Mouse (Mus musculus): ENCODE measurements around the gene Tnks2. TPM values are rescaled to one million over a fixed set of nuclear protein-coding genes. Genes with fewer than 3 reads are reported as not detected.

Tnks2 gene
- 41.4 and 46.2 TPM in 2 replicates for polyA plus RNA-seq (2015; fragmentation: Nextera tagmentation; extraction: Ambion mirVana)

DNA sequence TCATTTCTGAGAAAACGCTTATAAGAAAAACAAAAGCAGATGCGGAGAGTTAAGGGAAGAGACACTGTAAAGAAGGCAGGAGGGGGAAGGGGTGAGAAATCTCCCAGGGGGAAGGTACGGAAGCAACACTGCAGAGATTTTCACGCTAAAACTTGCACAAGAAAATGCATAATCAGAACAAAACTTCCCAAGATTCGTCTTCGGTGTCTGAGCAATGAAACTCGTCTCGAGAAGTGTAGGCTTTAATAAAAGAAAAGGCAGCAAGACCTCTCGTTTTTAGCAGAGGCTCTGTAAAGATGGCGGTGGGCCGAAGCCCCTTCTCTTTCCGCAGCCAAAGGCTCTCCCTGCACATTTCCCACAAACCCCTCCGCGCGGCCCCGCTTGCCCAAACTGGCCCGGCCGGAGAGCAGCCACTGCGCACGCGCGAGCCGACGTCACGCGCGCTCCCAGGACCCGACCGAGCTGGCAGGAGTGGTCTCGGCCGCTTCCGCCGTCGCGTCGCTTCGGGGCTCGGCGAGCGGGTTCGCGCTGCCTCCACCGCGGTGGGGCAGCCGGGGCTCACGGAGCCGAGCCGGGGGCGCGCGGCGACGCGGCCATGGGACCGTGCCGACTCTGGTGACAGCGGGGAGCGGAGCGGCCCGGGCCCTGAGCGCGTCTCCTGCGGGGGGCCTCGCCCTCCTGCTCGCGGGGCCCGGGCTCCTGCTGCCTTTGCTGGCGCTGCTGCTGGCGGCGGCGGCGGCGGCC lies at the start of gene Tnks2:
Tnks2 (plus strand) TSS at position 445 of the 744 bp plus-strand sequence.
- H3K4me3 ChIP-seq (replicated peaks): peak within 1 kb of the TSS; percentile 70
- no peaks in the 10 kb centered on the region for H3K27me3 ChIP-seq (replicated peaks)
- H3K36me3 ChIP-seq: 0 out of 2 replicates have a peak, but pooled peaks cover 5% of the 10 kb centered on the region
- peak; percentile 95 for ATAC-seq (ENCODE audit: insufficient read depth, low FRiP score, low read depth)
- peak within 1 kb of the TSS; percentile 94 for H3K27ac ChIP-seq
- under 1% methylated on average over 71 of the region's 73 CpGs for WGBS
- no peaks in the 10 kb centered on the region for H3K9me3 ChIP-seq
- H3K4me2 ChIP-seq: peak within 1 kb of the TSS; percentile 56
- H3K9ac ChIP-seq: peak within 1 kb of the TSS; percentile 97
- peaks cover 9% of the 10 kb centered on the region; the same call in 1 of the 2 replicates for H3K4me1 ChIP-seq

DNA sequence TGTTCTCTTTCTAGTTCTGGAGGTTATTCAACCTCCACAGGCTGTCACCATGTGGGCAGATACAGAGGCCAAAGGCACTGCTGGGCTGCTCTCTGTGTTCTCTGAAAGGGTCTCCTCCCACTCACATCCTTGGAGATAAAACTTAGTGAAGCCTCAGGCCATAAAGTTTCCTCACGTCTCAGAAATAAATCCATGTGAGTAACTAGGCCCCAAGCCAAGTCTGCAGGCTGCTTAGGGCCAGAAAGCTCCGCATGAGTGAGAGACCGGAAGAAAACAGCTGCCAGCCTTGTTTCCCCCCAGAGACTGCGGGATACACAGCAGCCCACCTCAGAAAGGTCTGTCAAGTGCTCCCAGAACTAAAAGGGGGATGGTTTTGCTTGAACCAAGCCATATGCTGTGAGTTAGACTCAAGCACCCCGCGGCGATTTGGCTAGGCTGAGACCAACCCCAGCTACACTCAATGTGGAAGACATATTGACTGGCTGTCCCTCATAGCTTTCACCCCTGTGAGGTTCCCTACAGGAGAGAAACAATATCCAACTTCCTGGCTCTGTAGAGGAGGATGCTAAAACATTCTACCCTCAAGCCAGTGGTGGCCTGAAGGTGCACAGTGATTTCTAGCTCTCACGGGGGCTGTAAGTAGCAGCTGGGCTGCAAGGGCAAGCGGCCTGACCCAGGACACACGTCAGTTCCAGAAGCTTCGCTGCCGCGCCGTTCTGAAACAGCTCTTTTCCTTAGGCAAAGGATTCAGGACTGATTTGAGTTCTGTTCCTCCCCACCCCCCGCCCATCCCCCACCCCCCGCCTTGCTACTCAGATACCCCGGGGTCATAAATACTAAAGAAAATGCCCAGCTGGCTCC lies 43.9 kb upstream of the Tnks2 start:
- no peaks in the 10 kb centered on the region for H3K9me3 ChIP-seq
- no peak overlapping the region for H3K4me2 ChIP-seq
- peak overlapping the region; percentile 32; the same call in 1 of the 2 replicates for H3K27ac ChIP-seq
- no peaks in the 10 kb centered on the region for H3K36me3 ChIP-seq
- peak; percentile 45; the same call in 1 of the 2 replicates for ATAC-seq (ENCODE audit: insufficient read depth, low FRiP score, low read depth)
- no peaks in the 10 kb centered on the region for H3K27me3 ChIP-seq (replicated peaks)
- no peak overlapping the region for H3K4me3 ChIP-seq (replicated peaks)
- WGBS: 66% methylated on average over 17 of the region's 17 CpGs
- no peak overlapping the region for H3K9ac ChIP-seq
- H3K4me1 ChIP-seq: peaks cover 6% of the 10 kb centered on the region; the same call in 1 of the 2 replicates

DNA sequence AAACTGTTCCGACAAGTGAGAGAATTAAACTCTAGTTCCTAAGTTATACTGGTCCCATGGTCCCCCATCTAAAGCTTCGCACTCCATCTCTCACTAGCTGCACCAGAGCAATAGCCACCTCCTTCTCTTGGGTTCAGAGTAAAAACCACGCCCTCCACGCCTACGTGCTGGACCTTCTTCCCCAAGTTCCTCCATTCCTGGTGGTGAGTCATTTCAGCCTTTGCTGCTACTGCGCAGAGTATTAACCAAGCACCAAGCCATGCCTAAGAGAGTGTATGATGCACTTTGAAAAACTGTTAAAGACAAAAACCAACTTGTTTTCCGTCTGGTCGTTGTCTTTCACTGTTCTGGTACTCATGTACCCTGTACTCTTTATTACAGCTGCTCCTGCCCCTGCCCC lies 41.4 kb upstream of the Tnks2 start:
- no peak overlapping the region for H3K4me3 ChIP-seq (replicated peaks)
- H3K4me1 ChIP-seq: peaks cover 10% of the 10 kb centered on the region
- no peak overlapping the region for H3K4me2 ChIP-seq
- no peak overlapping the region for H3K9ac ChIP-seq
- no peaks in the 10 kb centered on the region for H3K36me3 ChIP-seq
- 0 out of 2 replicates have a peak, but pooled peaks have one; percentile 33 for ATAC-seq (ENCODE audit: insufficient read depth, low FRiP score, low read depth)
- H3K27me3 ChIP-seq (replicated peaks): no peaks in the 10 kb centered on the region
- H3K9me3 ChIP-seq: no peaks in the 10 kb centered on the region
- H3K27ac ChIP-seq: no peak overlapping the region
- 76% methylated on average over 8 of the region's 8 CpGs for WGBS

DNA sequence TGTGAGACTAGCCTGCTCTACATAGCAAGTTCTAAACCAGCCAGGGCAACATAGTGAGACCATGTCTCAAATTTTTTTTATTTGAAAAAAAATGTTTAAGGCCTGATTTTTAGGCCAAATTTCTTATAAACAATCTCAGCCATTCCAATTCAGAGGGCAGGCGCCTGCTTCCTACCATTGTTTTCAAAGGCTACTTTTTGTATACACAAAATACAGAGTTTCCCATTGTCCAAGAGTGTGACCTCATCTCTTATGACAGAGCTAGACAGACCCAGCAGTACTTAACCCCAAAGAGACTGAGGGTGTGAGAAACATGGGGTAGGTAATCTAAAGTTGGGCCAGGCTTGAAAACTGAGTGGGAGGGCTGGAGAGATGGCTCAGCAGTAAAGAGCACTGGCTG lies 40.6 kb upstream of the Tnks2 start:
- Histone ChIP-seq H3K9ac (no peak overlapping the region), H3K4me2 (no peak overlapping the region), H3K27me3 (replicated peaks) (no peaks in the 10 kb centered on the region), H3K27ac (no peak overlapping the region), H3K36me3 (no peaks in the 10 kb centered on the region), H3K9me3 (no peaks in the 10 kb centered on the region), H3K4me1 (peaks cover 10% of the 10 kb centered on the region), H3K4me3 (replicated peaks) (no peak overlapping the region)
- 68% methylated on average over 1 of the region's 1 CpGs for WGBS
- no peak for ATAC-seq (ENCODE audit: insufficient read depth, low FRiP score, low read depth)

DNA sequence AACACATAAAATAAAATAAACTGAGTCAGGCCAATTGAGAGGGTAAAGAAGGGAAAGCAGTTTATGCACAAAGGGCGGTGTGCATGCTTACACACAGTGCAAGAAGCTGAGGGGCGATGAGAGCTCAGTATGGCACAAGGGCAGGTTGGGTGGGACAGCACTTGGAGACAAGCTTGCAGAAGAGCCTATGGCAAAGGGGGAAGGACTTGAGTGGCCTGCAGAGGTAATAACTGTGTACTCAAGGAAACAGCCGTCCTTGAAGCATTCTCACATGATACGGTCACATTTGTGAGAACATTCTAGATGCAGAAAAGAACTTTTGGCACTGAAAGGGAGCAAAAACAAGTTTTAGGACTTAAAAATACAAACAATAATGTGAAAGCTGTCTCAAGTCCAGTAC lies 40.0 kb upstream of the Tnks2 start:
- Histone ChIP-seq H3K4me1 (peaks cover 10% of the 10 kb centered on the region), H3K27ac (no peak overlapping the region), H3K4me3 (replicated peaks) (no peak overlapping the region), H3K9ac (no peak overlapping the region), H3K4me2 (no peak overlapping the region), H3K9me3 (no peaks in the 10 kb centered on the region), H3K36me3 (no peaks in the 10 kb centered on the region), H3K27me3 (replicated peaks) (no peaks in the 10 kb centered on the region)
- WGBS: 87% methylated on average over 4 of the region's 4 CpGs
- no peak for ATAC-seq (ENCODE audit: insufficient read depth, low FRiP score, low read depth)

DNA sequence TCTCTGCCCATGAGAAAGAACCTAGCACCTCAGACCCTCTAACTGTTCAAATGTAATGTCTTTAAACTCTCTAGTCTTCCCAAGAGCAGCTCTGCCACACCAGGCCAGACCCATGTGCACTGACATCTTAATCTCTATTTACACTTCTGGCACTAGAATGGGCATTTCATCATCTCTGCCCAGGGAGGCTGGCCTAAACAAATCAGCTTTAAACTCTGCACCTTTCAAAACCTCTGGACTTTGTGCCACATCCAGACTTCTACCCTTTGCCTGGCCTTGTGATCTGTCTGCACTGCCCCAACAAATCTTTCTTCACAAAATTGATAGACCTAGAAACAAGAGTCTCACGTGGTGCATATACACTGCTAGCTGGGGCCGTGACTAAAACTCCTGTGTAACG lies 38.8 kb upstream of the Tnks2 start:
- Histone ChIP-seq H3K36me3 (no peaks in the 10 kb centered on the region), H3K9me3 (no peaks in the 10 kb centered on the region), H3K27ac (no peak overlapping the region), H3K4me3 (replicated peaks) (no peak overlapping the region), H3K27me3 (replicated peaks) (no peaks in the 10 kb centered on the region), H3K4me2 (no peak overlapping the region), H3K9ac (no peak overlapping the region), H3K4me1 (peaks cover 7% of the 10 kb centered on the region)
- ATAC-seq (ENCODE audit: insufficient read depth, low FRiP score, low read depth): 0 out of 2 replicates have a peak, but pooled peaks have one; percentile 25
- WGBS: 38% methylated on average over 3 of the region's 3 CpGs

DNA sequence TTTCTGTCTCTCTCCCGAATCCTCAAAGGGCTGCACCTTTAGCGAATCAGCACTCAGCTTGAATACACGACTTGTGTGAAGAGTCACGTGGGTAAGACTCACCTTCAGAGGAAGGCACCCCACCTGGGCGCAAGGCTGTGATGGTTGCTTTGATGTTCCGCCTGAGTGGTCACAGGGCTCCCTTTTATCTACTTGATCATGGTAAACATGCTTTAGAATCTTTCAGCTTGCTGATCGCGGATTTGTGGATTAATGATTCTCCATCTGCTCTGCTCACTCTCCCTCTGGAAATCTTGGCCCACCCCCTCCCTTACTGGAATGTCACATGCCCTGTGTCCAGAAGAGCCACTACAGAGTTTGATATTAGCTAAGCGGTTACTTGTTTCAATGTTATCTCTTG lies 37.1 kb upstream of the Tnks2 start:
- H3K4me1 ChIP-seq: peaks cover 6% of the 10 kb centered on the region; the same call in 1 of the 2 replicates

DNA sequence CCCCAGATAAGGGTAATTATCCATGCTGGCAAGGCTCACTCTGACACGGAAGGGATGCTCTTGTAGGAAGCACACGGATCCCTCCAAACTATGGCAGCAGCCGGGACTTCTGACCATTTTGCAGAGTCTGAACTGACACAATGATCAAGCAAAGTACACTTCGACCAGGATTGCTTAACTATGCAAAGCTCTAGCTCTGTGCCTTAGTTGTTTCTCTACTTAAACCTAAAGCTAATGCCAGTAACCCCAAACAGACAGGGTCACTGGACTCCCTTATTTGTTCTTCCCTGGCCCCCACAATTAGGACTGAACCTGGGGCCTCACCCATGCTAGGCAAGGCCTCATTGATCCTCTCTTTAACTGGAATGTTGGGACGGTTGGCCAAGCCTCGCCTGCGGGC lies 33.7 kb upstream of the Tnks2 start:
- H3K27me3 ChIP-seq (replicated peaks): no peaks in the 10 kb centered on the region
- no peak overlapping the region for H3K4me3 ChIP-seq (replicated peaks)
- peaks cover 4% of the 10 kb centered on the region; the same call in 1 of the 2 replicates for H3K4me1 ChIP-seq
- no peak overlapping the region for H3K27ac ChIP-seq
- WGBS: 77% methylated on average over 7 of the region's 7 CpGs
- no peaks in the 10 kb centered on the region for H3K9me3 ChIP-seq
- H3K4me2 ChIP-seq: no peak overlapping the region
- H3K9ac ChIP-seq: no peak overlapping the region
- H3K36me3 ChIP-seq: no peaks in the 10 kb centered on the region
- ATAC-seq (ENCODE audit: insufficient read depth, low FRiP score, low read depth): no peak

More for the DNA sequence above, 37.1 kb upstream of the Tnks2 start:
- no peaks in the 10 kb centered on the region for H3K9me3 ChIP-seq
- no peak overlapping the region for H3K27ac ChIP-seq
- no peak overlapping the region for H3K4me2 ChIP-seq
- no peak overlapping the region for H3K4me3 ChIP-seq (replicated peaks)
- ATAC-seq (ENCODE audit: insufficient read depth, low FRiP score, low read depth): peak; percentile 41; the same call in 1 of the 2 replicates
- no peaks in the 10 kb centered on the region for H3K36me3 ChIP-seq
- H3K27me3 ChIP-seq (replicated peaks): no peaks in the 10 kb centered on the region
- 55% methylated on average over 9 of the region's 9 CpGs for WGBS
- H3K9ac ChIP-seq: no peak overlapping the region

DNA sequence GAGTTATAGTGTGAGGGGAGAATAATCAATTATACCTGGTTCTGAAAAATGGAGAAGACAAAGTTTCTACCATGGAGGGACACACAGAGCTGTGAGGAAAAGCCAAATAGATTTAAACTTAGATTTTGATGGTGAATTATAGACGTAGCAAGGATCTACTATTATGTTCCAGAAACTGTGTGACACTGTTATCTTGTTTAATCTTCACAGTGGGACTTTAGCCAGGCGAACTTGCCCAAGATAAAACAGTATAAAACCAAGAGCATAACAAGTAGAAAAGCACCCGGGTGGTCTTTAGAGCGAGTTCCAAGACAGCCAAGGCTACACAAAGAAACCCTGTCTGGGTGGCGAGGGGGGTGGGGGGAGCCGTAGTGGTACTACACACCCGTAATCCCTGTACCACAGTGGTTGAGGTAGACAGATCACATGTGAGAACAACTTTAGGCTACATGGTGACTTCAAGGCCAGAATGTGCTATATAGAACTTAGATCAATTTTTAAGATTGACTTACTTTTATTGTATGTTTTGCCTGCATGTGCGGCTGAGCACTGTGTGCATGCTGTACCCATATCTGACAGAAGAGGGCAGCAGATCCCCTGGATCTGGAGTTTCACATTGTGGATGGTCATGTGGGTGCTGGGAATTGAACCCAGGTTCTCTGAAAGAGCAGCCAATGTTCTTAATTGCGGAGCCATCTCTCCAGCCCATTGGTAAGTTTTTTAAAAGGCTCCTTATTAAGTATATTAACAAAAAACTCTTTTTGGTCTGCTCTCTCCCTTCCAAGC lies 32.0 kb upstream of the Tnks2 start:
- H3K27me3 ChIP-seq (replicated peaks): no peaks in the 10 kb centered on the region
- no peak overlapping the region for H3K9ac ChIP-seq
- no peaks in the 10 kb centered on the region for H3K4me1 ChIP-seq
- H3K4me3 ChIP-seq (replicated peaks): no peak overlapping the region
- no peak for ATAC-seq (ENCODE audit: insufficient read depth, low FRiP score, low read depth)
- H3K27ac ChIP-seq: no peak overlapping the region
- H3K4me2 ChIP-seq: no peak overlapping the region
- 72% methylated on average over 9 of the region's 9 CpGs for WGBS
- no peaks in the 10 kb centered on the region for H3K36me3 ChIP-seq
- no peaks in the 10 kb centered on the region for H3K9me3 ChIP-seq

DNA sequence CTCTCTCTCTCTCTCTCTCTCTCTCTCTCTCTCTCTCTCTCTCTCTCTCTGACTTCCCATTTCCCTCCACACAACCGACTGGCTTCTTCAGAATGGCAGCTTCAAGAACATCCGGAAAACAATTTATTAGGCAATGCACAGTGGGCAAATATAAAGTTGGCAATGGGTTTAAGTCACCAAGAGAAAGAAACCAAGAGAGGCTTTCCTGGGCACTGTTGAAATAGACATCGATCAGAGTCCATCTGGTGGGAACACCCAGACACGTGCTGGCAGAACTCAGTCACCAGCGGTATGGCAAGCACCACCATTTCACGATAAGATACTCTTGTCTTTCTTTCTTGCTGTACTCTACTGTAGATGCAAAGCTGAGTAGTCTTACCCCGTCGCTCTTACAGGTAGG lies 30.6 kb upstream of the Tnks2 start:
- Histone ChIP-seq H3K4me3 (replicated peaks) (no peak overlapping the region), H3K27me3 (replicated peaks) (no peaks in the 10 kb centered on the region), H3K9me3 (no peaks in the 10 kb centered on the region), H3K27ac (no peak overlapping the region), H3K36me3 (no peaks in the 10 kb centered on the region), H3K4me2 (no peak overlapping the region), H3K9ac (no peak overlapping the region), H3K4me1 (no peaks in the 10 kb centered on the region)
- WGBS: 93% methylated on average over 8 of the region's 8 CpGs
- ATAC-seq (ENCODE audit: insufficient read depth, low FRiP score, low read depth): no peak

DNA sequence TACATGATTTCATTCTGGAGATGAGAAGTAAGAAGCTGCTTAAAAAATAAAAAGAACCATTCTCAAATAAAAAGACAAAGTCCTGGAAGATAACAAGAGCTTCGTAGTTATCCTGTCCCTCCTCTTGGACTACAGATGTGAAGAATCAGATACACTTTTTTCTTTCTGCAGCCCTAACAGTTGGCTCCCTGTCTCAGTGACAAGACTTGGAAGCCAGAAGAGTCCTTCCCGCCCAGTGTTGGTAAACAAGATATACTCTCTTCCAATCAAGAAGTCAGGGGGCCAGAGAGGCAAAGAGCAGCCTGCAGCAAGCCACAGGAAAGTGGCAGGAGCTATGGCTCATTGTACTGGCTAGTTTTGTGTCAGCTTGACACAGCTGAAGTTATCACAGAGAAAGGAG lies 27.2 kb upstream of the Tnks2 start:
- ATAC-seq (ENCODE audit: insufficient read depth, low FRiP score, low read depth): no peak
- no peaks in the 10 kb centered on the region for H3K36me3 ChIP-seq
- WGBS: 50% methylated on average over 2 of the region's 2 CpGs
- H3K9ac ChIP-seq: no peak overlapping the region
- no peaks in the 10 kb centered on the region for H3K9me3 ChIP-seq
- no peak overlapping the region for H3K27ac ChIP-seq
- no peaks in the 10 kb centered on the region for H3K27me3 ChIP-seq (replicated peaks)
- H3K4me1 ChIP-seq: no peaks in the 10 kb centered on the region
- H3K4me2 ChIP-seq: no peak overlapping the region
- no peak overlapping the region for H3K4me3 ChIP-seq (replicated peaks)
